Mouse (Mus musculus): ENCODE measurements at regions not wholly inside any gene's neighbourhood (a gene's known extent, or its start where the extent isn't known, plus 50 kb on each side); places are given as distances from the start of the nearest gene placed in this dataset.

DNA sequence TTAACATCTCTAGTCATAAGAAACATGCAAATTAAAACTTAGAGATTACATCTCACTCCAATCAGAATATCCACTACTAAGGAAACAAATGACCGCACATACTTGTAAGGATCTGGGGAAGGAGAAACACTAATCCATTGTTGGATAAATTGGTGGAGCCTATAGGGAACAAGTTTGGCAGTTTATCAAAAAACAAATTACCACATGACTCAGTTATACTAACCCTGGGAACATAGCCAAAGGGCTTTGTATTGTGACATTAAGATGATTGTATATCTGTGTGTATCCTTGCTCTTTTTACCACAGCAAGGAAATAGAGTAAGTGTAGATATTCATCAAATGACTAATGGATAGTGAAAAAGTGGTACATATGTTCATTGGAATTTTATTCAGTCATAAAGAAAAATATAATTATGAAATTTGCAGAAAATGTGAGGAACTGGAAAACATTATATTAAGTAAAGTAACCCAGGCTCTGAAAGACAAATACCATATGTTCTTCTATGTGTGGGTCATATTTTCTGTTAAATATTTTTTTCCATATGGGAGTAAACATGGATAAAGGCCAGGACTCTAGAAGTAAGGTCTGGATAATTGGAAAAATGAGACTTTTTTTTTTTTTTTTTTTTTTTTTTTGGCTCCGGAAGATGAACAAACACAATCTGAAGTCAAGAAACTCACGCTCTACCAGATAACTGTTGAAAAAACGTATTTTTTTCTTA is 430.6 kb downstream of the Dmac1 start:
- DNase-seq (ENCODE audit: low spot score) = peak; percentile 6
- Histone ChIP-seq H3K27me3 (ENCODE audit: control insufficient read depth, insufficient read depth, low read length) (no peaks in the 10 kb centered on the region), H3K4me3 (ENCODE audit: low read depth, low read length) (no peak overlapping the region), H3K4me2 (ENCODE audit: low read depth, low read length) (no peak overlapping the region), H3K9ac (replicated peaks; ENCODE audit: low read depth, low read length) (no peak overlapping the region), H3K4me1 (ENCODE audit: control insufficient read depth, insufficient read depth) (no peaks in the 10 kb centered on the region), H3K9me3 (replicated peaks; ENCODE audit: control insufficient read depth, low read length) (no peaks in the 10 kb centered on the region), H3K27ac (ENCODE audit: low read depth) (no peak overlapping the region), H3K36me3 (replicated peaks; ENCODE audit: control insufficient read depth, insufficient read depth, low read length) (no peaks in the 10 kb centered on the region)
- 61% methylated on average over 4 of the region's 4 CpGs for WGBS
- TF ChIP-seq EP300 (IDR thresholded peaks at IDR 0.05; ENCODE audit: low read depth) (no peak), CTCF (IDR thresholded peaks at IDR 0.05; ENCODE audit: low read depth) (no peak)
- ATAC-seq (ENCODE audit: insufficient read depth, low read depth) = no peak

DNA sequence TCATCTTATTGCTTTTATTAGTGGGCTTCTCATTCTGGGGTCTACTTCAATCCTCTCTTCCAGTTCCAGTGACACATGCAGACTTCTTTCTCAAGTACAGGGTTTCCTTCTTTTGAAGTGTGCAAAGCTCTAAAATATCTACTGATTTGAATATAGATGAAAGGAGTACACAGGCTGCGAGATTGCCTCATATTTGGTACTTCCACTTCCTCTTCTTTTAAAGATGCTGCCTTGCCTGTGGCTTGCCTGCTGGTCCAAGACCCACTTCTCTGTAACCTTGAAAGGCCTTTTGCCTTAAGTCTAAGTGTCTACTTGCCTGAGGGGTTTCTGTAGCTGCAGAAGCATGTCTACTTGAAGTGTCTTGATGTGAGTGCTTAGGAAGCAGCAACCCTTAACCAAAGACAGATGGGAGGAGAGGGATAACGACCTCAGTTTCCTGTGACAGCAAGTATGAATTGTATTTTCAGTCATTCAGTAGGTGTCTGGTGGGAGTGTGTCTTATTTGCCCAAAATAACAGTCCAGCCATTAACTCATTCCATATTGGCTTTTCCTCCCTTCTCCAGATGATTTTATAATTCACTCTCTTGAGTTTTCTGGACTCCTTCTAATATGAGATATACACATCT is 479.8 kb downstream of the Dmac1 start:
- Histone ChIP-seq H3K36me3 (replicated peaks; ENCODE audit: control insufficient read depth, insufficient read depth, low read length) (no peaks in the 10 kb centered on the region), H3K27ac (ENCODE audit: low read depth) (no peak overlapping the region), H3K4me1 (ENCODE audit: control insufficient read depth, insufficient read depth) (no peaks in the 10 kb centered on the region), H3K9me3 (replicated peaks; ENCODE audit: control insufficient read depth, low read length) (no peaks in the 10 kb centered on the region), H3K4me2 (ENCODE audit: low read depth, low read length) (no peak overlapping the region), H3K4me3 (ENCODE audit: low read depth, low read length) (no peak overlapping the region), H3K9ac (replicated peaks; ENCODE audit: low read depth, low read length) (no peak overlapping the region), H3K27me3 (ENCODE audit: control insufficient read depth, insufficient read depth, low read length) (no peaks in the 10 kb centered on the region)
- no peak for DNase-seq (ENCODE audit: low spot score)
- no peak for ATAC-seq (ENCODE audit: insufficient read depth, low read depth)
- TF ChIP-seq EP300 (IDR thresholded peaks at IDR 0.05; ENCODE audit: low read depth) (no peak), CTCF (IDR thresholded peaks at IDR 0.05; ENCODE audit: low read depth) (no peak)
- WGBS = 43% methylated on average over 2 of the region's 2 CpGs

DNA sequence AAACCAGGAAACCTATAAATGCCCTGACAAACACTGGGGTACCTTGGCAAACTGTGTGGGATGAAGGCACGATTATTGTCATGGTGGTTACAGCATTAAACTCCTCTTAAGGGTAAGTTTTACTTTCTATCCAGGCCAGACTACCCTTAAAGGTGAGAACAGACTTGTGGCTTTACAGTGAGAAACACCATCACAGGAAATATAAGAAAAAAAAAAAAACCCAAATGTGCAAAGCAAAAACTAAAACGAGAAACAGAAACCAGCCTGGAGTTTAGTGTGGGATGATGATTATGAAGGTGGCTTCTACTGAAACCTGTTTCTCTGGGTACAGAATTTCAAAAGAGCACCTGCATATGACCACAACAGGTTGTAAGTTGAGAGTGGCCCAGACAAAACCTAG is 480.6 kb downstream of the Dmac1 start:
- ATAC-seq (ENCODE audit: insufficient read depth, low read depth) (no peak), DNase-seq (ENCODE audit: low spot score) (no peak)
- Histone ChIP-seq H3K4me2 (ENCODE audit: low read depth, low read length) (no peak overlapping the region), H3K9me3 (replicated peaks; ENCODE audit: control insufficient read depth, low read length) (no peaks in the 10 kb centered on the region), H3K27ac (ENCODE audit: low read depth) (no peak overlapping the region), H3K36me3 (replicated peaks; ENCODE audit: control insufficient read depth, insufficient read depth, low read length) (no peaks in the 10 kb centered on the region), H3K9ac (replicated peaks; ENCODE audit: low read depth, low read length) (no peak overlapping the region), H3K27me3 (ENCODE audit: control insufficient read depth, insufficient read depth, low read length) (no peaks in the 10 kb centered on the region), H3K4me3 (ENCODE audit: low read depth, low read length) (no peak overlapping the region), H3K4me1 (ENCODE audit: control insufficient read depth, insufficient read depth) (no peaks in the 10 kb centered on the region)
- WGBS = 69% methylated on average over 2 of the region's 2 CpGs
- no peak for TF ChIP-seq EP300 (IDR thresholded peaks at IDR 0.05; ENCODE audit: low read depth)
- TF ChIP-seq CTCF (IDR thresholded peaks at IDR 0.05; ENCODE audit: low read depth) = no peak

DNA sequence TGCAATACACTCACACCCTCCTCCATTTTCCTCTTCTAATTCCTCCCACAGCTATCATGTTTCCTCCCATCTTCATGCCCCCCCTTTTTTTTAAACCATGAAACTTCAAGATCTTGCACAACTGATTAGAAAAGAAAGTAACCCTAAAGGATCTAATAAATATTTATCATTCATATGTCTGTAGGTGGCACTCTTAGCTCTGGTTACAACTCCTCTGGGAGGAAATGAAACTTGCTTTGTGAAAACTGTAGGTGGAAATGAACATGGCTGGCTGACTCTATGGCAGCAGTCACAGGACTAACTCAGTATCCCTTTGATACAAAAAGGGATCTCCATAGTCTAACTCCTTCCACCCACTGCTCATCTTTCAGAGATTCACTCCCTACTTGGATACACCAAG is 481.4 kb downstream of the Dmac1 start:
- no peaks in the 10 kb centered on the region for H3K9me3 ChIP-seq (replicated peaks; ENCODE audit: control insufficient read depth, low read length)
- H3K4me3 ChIP-seq (ENCODE audit: low read depth, low read length) = no peak overlapping the region
- DNase-seq (ENCODE audit: low spot score) = no peak
- no peak for ATAC-seq (ENCODE audit: insufficient read depth, low read depth)
- no peak overlapping the region for H3K4me2 ChIP-seq (ENCODE audit: low read depth, low read length)
- H3K27ac ChIP-seq (ENCODE audit: low read depth) = no peak overlapping the region
- TF ChIP-seq CTCF (IDR thresholded peaks at IDR 0.05; ENCODE audit: low read depth) = no peak
- TF ChIP-seq EP300 (IDR thresholded peaks at IDR 0.05; ENCODE audit: low read depth) = no peak
- H3K36me3 ChIP-seq (replicated peaks; ENCODE audit: control insufficient read depth, insufficient read depth, low read length) = no peaks in the 10 kb centered on the region
- H3K9ac ChIP-seq (replicated peaks; ENCODE audit: low read depth, low read length) = no peak overlapping the region
- H3K27me3 ChIP-seq (ENCODE audit: control insufficient read depth, insufficient read depth, low read length) = no peaks in the 10 kb centered on the region
- H3K4me1 ChIP-seq (ENCODE audit: control insufficient read depth, insufficient read depth) = no peaks in the 10 kb centered on the region

DNA sequence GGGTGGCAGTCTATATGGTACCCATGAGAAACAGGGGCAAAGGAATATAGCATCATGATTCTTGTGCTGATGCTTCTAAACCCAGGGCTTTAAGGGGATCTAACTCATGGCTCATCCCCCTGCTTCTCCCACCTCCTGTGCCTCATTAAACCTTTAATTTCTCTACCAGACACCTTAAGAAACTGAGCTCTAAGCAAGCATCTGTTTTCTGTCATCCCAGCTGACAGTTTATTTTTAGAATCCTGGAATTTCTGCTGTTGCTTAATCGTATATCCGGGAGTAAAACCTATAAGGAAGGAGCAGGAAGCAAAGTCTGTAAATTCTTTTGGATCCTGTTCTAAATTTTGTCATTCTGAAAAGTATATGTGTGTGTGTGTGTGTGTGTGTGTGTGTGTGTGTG is 505.7 kb downstream of the Kdm4c start:
- H3K9ac ChIP-seq (replicated peaks; ENCODE audit: low read depth, low read length) = no peak overlapping the region
- H3K36me3 ChIP-seq (replicated peaks; ENCODE audit: control insufficient read depth, insufficient read depth, low read length) = no peaks in the 10 kb centered on the region
- TF ChIP-seq CTCF (IDR thresholded peaks at IDR 0.05; ENCODE audit: low read depth) (no peak), EP300 (IDR thresholded peaks at IDR 0.05; ENCODE audit: low read depth) (no peak)
- no peaks in the 10 kb centered on the region for H3K4me1 ChIP-seq (ENCODE audit: control insufficient read depth, insufficient read depth)
- H3K4me2 ChIP-seq (ENCODE audit: low read depth, low read length) = 0 out of 2 replicates have a peak overlapping the region, but pooled peaks have one; percentile 23
- no peaks in the 10 kb centered on the region for H3K27me3 ChIP-seq (ENCODE audit: control insufficient read depth, insufficient read depth, low read length)
- no peaks in the 10 kb centered on the region for H3K9me3 ChIP-seq (replicated peaks; ENCODE audit: control insufficient read depth, low read length)
- H3K27ac ChIP-seq (ENCODE audit: low read depth) = no peak overlapping the region
- WGBS = 12% methylated on average over 2 of the region's 2 CpGs
- no peak overlapping the region for H3K4me3 ChIP-seq (ENCODE audit: low read depth, low read length)
- ATAC-seq (ENCODE audit: insufficient read depth, low read depth) (peak; percentile 30; the same call in 1 of the 2 replicates), DNase-seq (ENCODE audit: low spot score) (peak; percentile 40)
